Mouse (Mus musculus) C2C12 (cell line): ENCODE data around the gene Mcf2l. TPM values are rescaled to one million over a fixed set of nuclear protein-coding genes. Genes with fewer than 3 reads are reported as not detected.

Experiments
- H3K27me3 ChIP-seq: one replicate; pipeline ENCODE4 v1.6.1; 2011; ENCODE audit not compliant: control insufficient read depth, insufficient read depth, insufficient read length
- H3K36me3 ChIP-seq: one replicate; pipeline ENCODE4 v1.6.1; 2011; ENCODE audit not compliant: control insufficient read depth, insufficient read depth
- H3K4me3 ChIP-seq: one replicate; pipeline ENCODE4 v1.5.1; 2011; ENCODE audit warnings: mild to moderate bottlenecking, control low read depth; ENCODE audit not compliant: poor library complexity, insufficient read depth, severe bottlenecking
- H3K79me2 ChIP-seq: one replicate; pipeline ENCODE4 v1.6.1; 2011; ENCODE audit not compliant: control insufficient read depth, insufficient read depth
- H3K79me3 ChIP-seq: one replicate; pipeline ENCODE4 v1.6.1; 2011; ENCODE audit warnings: low read depth, control low read depth
- H3ac ChIP-seq: one replicate; pipeline ENCODE3; 2011; ENCODE audit warnings: low read depth; ENCODE audit not compliant: control insufficient read depth, insufficient read length
- CEBPB ChIP-seq: IDR thresholded peaks from one replicate; pipeline ENCODE4 v1.6.1; 2011; ENCODE audit warnings: low read depth, mild to moderate bottlenecking, control low read depth, moderate library complexity
- CTCF ChIP-seq: IDR thresholded peaks from one replicate; pipeline ENCODE4 v1.5.1; 2011; ENCODE audit not compliant: control insufficient read depth, insufficient read depth, insufficient read length
- FOSL1 ChIP-seq: IDR thresholded peaks from one replicate; pipeline ENCODE4 v1.8.0; 2011; ENCODE audit warnings: mild to moderate bottlenecking, low read length; ENCODE audit not compliant: poor library complexity, insufficient read depth, severe bottlenecking
- MAX ChIP-seq: IDR thresholded peaks from one replicate; pipeline ENCODE4 v1.6.1; 2011; ENCODE audit warnings: mild to moderate bottlenecking, control low read depth
- MYOD1 ChIP-seq: IDR thresholded peaks from one replicate; pipeline ENCODE4 v1.6.1; 2011; ENCODE audit warnings: low read depth; ENCODE audit not compliant: control insufficient read depth, insufficient read length
- MYOG ChIP-seq: IDR thresholded peaks from one replicate; pipeline ENCODE4 v1.6.1; 2011; ENCODE audit not compliant: control insufficient read depth, insufficient read length; ENCODE audit errors: extremely low read depth
- USF1 ChIP-seq: IDR thresholded peaks from one replicate; pipeline ENCODE4 v1.6.1; 2011; ENCODE audit warnings: low read depth, mild to moderate bottlenecking, control low read depth, moderate library complexity
- polyA plus RNA-seq: library from polyadenylated mRNA; unstranded; fragments of >200 nt; fragmentation: generic; extraction: Trizol; gene quantifications from one replicate; pipeline ENCODE4 v1.2.1, GENCODE M21; 2012; ENCODE audit warnings: missing spikeins

Gene Mcf2l
- polyA plus RNA-seq, 1 experiment, result 1.5 TPM

DNA sequence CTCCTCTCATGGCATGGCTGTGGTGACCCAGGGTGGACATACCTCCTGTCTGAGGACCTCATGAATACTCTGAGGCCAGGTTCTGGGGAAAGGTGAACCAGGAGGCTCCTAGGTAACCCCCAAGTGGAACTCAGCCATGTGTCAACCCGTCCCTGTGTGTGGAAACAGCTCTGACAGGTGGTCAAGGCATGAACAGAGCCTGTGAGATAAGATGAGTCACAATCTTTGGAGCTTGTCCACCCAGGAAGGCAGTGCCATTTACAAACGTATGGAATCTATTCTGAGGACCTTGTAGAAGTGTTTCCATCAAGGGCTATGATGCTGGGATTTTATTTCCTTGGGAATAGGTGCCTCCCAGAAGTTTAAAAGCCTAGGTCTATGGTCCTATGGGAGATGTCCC, 87.6 kb downstream of the Mcf2l start:
- no peaks in the 10 kb centered on the region for H3K36me3 ChIP-seq
- no peaks in the 10 kb centered on the region for H3K79me2 ChIP-seq
- H3K79me3 ChIP-seq, result no peaks in the 10 kb centered on the region
- no peak overlapping the region for H3K4me3 ChIP-seq
- no peak for TF ChIP-seq CEBPB
- TF ChIP-seq MYOG, result no peak
- TF ChIP-seq MAX, result no peak
- TF ChIP-seq FOSL1, result no peak
- no peak for TF ChIP-seq CTCF
- no peak for TF ChIP-seq MYOD1
- TF ChIP-seq USF1, result no peak
- H3ac ChIP-seq, result no peak overlapping the region
- H3K27me3 ChIP-seq, result peaks cover 63% of the 10 kb centered on the region

DNA sequence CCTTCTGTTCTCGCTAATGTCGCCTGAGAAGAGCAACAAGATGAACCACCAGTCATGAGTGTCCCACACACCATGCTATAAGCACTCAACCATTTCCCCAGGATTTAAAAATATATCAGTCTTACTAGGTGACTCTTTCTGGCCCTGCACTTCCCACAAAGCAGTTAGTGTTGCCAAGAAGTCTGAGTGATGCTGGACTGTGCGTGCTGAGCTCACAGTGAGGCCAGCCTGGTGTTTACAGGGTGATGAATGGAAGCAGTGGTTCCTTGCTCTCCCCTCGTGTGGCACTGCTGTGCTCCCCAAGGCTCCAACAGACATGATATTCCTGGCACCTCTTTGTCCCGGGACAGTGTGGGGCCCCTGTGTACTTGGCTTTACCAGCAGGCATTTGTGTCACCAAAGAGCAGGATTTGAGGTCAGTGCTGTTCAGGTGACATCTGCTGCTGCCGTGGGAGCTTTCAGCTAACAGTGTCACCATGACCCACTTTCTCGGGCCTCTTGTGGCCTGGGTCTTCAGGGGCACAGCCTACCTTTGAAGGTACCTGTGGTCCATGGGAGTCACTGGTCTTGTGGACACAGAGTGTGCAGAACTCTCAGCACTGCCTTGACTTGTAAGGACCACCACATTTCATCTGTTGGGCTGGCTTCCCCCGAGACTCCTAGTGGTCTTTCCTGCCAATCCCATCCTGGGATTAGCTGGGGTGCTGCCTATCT, 88.4 kb downstream of the Mcf2l start:
- H3K4me3 ChIP-seq, result no peak overlapping the region
- peaks cover 56% of the 10 kb centered on the region for H3K27me3 ChIP-seq
- TF ChIP-seq MAX, result no peak
- no peak for TF ChIP-seq FOSL1
- no peak for TF ChIP-seq USF1
- no peak for TF ChIP-seq MYOG
- TF ChIP-seq CEBPB, result no peak
- TF ChIP-seq CTCF, result no peak
- no peak for TF ChIP-seq MYOD1
- no peaks in the 10 kb centered on the region for H3K36me3 ChIP-seq
- no peaks in the 10 kb centered on the region for H3K79me2 ChIP-seq
- no peak overlapping the region for H3ac ChIP-seq
- no peaks in the 10 kb centered on the region for H3K79me3 ChIP-seq

GRCm38 (mm10) chr8:12962541-12963380, 89.2 kb downstream of the Mcf2l start:
- Histone ChIP-seq H3ac (no peak overlapping the region), H3K4me3 (no peak overlapping the region), H3K79me3 (no peaks in the 10 kb centered on the region), H3K36me3 (no peaks in the 10 kb centered on the region), H3K79me2 (no peaks in the 10 kb centered on the region), H3K27me3 (peaks cover 49% of the 10 kb centered on the region)
- TF ChIP-seq USF1 (no peak), CTCF (no peak), CEBPB (no peak), MYOG (no peak), MYOD1 (no peak)

DNA sequence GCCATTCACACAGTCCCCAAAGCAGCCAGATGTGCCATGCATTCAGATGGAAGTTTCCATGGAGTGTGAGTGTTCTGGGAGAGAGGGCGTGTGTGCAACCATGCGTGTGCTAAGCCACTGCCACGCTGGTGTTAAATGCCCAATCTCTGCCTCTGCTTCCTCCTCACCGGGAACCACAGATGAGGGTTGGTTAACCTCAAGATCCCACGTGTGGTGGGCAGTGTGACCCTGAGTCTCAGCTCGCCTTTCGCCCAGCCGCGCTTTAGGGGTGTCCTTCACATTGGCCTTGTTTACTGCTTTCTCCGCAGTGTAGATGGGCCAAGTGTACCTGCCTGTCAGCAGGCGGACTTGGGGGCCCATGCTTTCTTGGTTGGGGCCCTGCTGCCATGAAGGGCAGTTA, 102.7 kb downstream of the Mcf2l start:
- Histone ChIP-seq H3K4me3 (no peak overlapping the region), H3ac (no peak overlapping the region), H3K36me3 (no peaks in the 10 kb centered on the region), H3K27me3 (peaks cover 40% of the 10 kb centered on the region), H3K79me3 (no peaks in the 10 kb centered on the region), H3K79me2 (no peaks in the 10 kb centered on the region)
- TF ChIP-seq FOSL1 (no peak), MYOD1 (no peak), CTCF (no peak), MYOG (no peak), USF1 (no peak), CEBPB (no peak), MAX (no peak)

DNA sequence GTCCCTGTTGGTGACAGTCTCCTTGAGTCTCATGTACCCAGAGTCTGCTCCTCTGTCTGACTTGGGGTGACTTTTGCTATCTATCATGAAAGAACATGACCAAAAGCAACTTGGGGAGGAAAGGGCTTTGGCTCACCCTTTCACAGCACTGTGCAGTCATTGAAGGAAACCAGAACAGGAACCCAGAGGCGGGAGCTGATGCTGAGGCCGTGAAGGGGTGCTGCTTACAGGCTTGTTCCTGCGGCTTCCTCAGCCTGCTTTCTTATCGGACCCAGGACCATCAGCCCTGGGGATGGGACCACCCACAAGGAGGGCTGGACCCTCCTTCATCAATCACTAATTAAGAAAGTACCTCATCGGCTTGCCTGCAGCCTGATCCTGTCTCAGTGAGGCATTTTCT, 103.1 kb downstream of the Mcf2l start:
- Histone ChIP-seq H3K36me3 (no peaks in the 10 kb centered on the region), H3K27me3 (peaks cover 40% of the 10 kb centered on the region), H3K79me2 (no peaks in the 10 kb centered on the region), H3K4me3 (no peak overlapping the region), H3ac (no peak overlapping the region), H3K79me3 (no peaks in the 10 kb centered on the region)
- no peak for TF ChIP-seq CEBPB
- TF ChIP-seq USF1, result no peak
- TF ChIP-seq MAX, result no peak
- no peak for TF ChIP-seq MYOD1
- no peak for TF ChIP-seq MYOG
- no peak for TF ChIP-seq CTCF
- TF ChIP-seq FOSL1, result no peak
